Mouse (Mus musculus) testis, postnatal 10 days (tissue): Measurements from ENCODE around the gene Gm13285.
"Not testable (repeated sequence)": the region's sequence is repeated elsewhere in the genome, so short reads cannot be mapped to it uniquely, and the experiment has no call there.

Source experiments
- DNase-seq: peaks from one replicate; pipeline ENCODE4 v3.0.0; 2021; ENCODE audit warnings: low spot score

Gene Gm13285

GRCm38 (mm10) chr4:88793936-88794675, 5.4 kb upstream of the Gm13285 start, which contains the start of gene Gm13275:
Gene Gm13275 (plus strand): TSS chr4:88794487.
- peak; percentile 69 for DNase-seq

DNA sequence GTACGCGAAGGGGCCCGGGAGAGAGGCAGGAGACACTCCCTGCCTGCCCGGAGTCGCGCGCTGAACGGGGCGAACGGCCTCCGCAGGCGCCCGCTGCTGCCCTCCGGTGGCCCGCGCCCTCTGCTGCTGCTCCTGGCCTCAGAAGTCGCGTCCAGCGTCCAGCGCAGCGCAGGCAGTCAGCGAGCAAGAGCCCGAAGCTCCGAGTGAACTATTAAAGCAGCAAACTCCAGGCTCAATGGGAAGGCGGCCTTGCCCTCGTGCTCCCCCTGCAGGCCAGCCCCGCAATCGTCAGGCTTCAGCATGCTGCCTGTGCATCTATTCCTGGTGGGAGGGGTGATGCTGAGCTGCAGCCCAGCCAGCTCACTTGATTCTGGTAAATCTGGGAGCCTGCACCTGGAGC, 2.4 kb upstream of the Gm13285 start, which contains the start of gene Gm13279:
Gene Gm13279 (plus strand): TSS at position 301 of the 400 bp plus-strand sequence.
- DNase-seq = not testable (repeated sequence)

DNA sequence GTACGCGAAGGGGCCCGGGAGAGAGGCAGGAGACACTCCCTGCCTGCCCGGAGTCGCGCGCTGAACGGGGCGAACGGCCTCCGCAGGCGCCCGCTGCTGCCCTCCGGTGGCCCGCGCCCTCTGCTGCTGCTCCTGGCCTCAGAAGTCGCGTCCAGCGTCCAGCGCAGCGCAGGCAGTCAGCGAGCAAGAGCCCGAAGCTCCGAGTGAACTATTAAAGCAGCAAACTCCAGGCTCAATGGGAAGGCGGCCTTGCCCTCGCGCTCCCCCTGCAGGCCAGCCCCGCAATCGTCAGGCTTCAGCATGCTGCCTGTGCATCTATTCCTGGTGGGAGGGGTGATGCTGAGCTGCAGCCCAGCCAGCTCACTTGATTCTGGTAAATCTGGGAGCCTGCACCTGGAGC, 3.5 kb downstream of the Gm13285 start, which contains the start of gene Gm13287:
Gene Gm13287 (plus strand): TSS at position 301 of the 400 bp plus-strand sequence.
- DNase-seq = not testable (repeated sequence)

- DNase-seq = not testable (repeated sequence)
Observed at GRCm38 (mm10) chr4:88805231-88805630, 5.8 kb downstream of the Gm13285 start, which contains the start of gene Gm13288. Gene Gm13288 (plus strand): TSS chr4:88805531.

GRCm38 (mm10) chr4:88805761-88806160, 6.3 kb downstream of the Gm13285 start:
- DNase-seq = not testable (repeated sequence)

- no peak for DNase-seq
Observed at GRCm38 (mm10) chr4:88815928-88816327, 16.5 kb downstream of the Gm13285 start, which contains the start of gene Ifna7. Gene Ifna7 (plus strand): TSS chr4:88816228.

DNA sequence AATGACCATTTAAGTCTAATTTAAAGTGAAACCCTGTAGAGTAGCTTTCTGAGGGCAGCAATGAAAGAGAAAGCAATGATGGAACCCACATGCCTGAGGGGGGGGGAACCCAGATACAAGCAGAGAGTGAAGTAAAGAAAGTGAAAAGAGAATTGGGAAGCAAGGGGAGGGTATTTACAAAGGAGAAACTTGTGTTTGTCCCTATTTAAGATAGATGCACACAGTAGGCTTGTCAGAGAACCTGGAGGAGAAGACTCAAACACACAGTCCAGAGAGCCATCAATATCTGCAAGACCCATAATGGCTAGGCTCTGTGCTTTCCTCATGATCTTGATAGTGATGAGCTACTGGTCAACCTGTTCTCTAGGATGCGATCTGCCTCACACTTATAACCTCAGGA, 20.2 kb downstream of the Gm13285 start, which contains the start of gene Ifna11:
Gene Ifna11 (plus strand): TSS at position 301 of the 400 bp plus-strand sequence.
- no peak for DNase-seq

- no peak for DNase-seq
Observed at GRCm38 (mm10) chr4:88822995-88823394, 23.5 kb downstream of the Gm13285 start.

GRCm38 (mm10) chr4:88827116-88827515, 27.7 kb downstream of the Gm13285 start, which contains the start of gene Ifna6:
Gene Ifna6 (plus strand): TSS chr4:88827416.
- DNase-seq = not testable (repeated sequence)

- peak; percentile 42 for DNase-seq
Observed at GRCm38 (mm10) chr4:88830523-88830922, 31.1 kb downstream of the Gm13285 start.

DNA sequence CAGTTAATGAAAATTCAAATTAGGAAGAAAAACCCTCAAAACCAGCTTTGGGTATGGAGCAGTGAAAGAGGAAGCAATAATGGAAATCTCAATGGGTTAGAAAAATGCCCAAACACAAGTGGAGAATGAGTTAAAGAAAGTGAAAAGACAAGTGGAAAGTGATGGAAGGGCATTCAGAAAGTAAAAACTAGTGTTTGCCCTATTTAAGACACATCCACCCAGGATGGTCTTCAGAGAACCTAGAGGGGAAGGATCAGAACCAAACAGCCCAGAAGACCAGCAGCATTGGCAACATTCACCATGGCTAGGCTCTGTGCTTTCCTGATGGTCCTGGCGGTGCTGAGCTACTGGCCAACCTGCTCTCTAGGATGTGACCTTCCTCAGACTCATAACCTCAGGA, 35.8 kb downstream of the Gm13285 start, which contains the start of gene Ifna5:
Gene Ifna5 (plus strand): TSS at position 301 of the 400 bp plus-strand sequence.
- not testable (repeated sequence) for DNase-seq

- no peak for DNase-seq
Observed at GRCm38 (mm10) chr4:88838828-88839227, 39.4 kb downstream of the Gm13285 start.

DNA sequence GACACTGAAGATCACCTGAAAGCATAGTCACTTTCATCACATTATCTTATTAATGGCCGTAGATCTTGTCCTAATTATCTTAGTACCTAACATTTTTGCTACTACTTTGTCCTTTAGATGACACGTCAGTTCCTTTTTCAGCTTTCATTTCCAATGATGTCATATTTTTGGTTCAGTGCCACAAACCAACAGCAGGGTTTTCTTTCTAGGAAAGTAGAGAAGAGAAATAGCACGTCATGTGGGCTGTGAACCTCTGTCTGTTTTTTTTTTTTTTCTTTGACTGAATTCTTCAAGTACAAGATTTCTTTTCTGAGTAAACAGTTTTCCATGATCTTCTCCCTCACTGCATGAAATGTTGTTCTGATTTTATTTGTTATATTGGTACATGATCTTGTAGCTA, 40.6 kb downstream of the Gm13285 start:
- DNase-seq = no peak

- DNase-seq = no peak
Observed at GRCm38 (mm10) chr4:88841438-88841911, 42.0 kb downstream of the Gm13285 start, which contains the start of gene Ifna4. Gene Ifna4 (plus strand): TSS chr4:88841861.

DNA sequence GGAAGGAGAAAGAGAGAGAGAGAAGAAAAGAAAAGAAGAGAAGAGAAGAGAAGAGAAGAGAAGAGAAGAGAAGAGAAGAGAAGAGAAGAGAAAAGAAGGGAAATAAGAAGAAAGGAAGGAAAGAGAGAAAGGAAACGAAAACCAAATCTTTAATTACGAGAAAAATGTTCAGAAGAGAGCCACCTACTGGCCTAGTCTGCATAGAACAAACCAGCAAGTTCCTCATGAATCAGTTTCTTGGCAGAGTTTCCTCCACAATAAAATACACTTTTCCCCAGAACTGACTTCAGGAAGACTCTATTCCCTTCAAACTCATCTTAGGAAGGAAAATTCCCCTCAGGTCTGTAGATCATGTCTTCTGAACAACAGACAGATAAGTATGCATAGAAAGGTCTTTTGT, 45.9 kb downstream of the Gm13285 start:
- no peak for DNase-seq

DNA sequence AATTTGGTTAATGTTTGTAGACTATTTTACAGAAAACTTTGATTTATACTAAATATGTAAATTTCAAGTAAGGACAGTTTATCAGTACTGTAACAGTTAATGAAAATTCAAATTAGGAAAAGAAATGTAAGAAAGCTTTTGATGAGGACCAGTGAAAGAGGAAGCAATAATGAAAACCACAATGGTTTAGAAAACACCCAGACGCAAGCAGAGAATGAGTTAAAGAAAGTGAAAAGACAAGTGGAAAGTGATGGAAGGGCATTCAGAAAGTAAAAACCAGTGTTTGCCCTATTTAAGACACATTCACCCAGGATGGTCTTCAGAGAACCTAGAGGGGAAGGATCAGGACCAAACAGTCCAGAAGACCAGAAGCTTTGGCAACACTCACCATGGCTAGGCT, 50.2 kb downstream of the Gm13285 start, which contains the start of gene Ifna1:
Gene Ifna1 (plus strand): TSS at position 390 of the 400 bp plus-strand sequence.
- no peak for DNase-seq
